Mouse (Mus musculus) forebrain, embryonic 10.5 days (tissue): ENCODE data around the gene Tpt1. TPM values are rescaled to one million over a fixed set of nuclear protein-coding genes. Genes with fewer than 3 reads are reported as not detected.

Source experiments
- polyA plus RNA-seq: library from polyadenylated mRNA; unstranded; fragments of >200 nt; fragmentation: Nextera tagmentation; extraction: Ambion mirVana; gene quantifications from 2 replicates; pipeline ENCODE4 v1.2.1, GENCODE M21; 2016

Gene Tpt1
- polyA plus RNA-seq, 1 experiment from 2014 or later = 915 TPM

Other genes with a start within 250 kb of the Tpt1 start
- not detected in 2 replicates for gene Erich6b, start 202.8 kb upstream of the Tpt1 start, polyA plus RNA-seq
- 17.7 and 18.6 TPM in 2 replicates for gene Cog3, start 90.6 kb upstream of the Tpt1 start, polyA plus RNA-seq
- gene Slc25a30, start 58.1 kb upstream of the Tpt1 start, polyA plus RNA-seq = 6.9 and 7.9 TPM in 2 replicates
- 0.52 and 0.88 TPM in 2 replicates for gene Kctd4, start 109.9 kb downstream of the Tpt1 start, polyA plus RNA-seq
- 57.3 and 59.0 TPM in 2 replicates for gene Gtf2f2, start 165.8 kb downstream of the Tpt1 start, polyA plus RNA-seq